Mouse (Mus musculus) retina, adult 2 months (tissue): ENCODE measurements around the gene Fgf4.

Experiments
- DNase-seq: peaks from one replicate; pipeline ENCODE4 v3.0.0-alpha.2; 2012; ENCODE audit warnings: low read depth, low spot score

Gene Fgf4

DNA sequence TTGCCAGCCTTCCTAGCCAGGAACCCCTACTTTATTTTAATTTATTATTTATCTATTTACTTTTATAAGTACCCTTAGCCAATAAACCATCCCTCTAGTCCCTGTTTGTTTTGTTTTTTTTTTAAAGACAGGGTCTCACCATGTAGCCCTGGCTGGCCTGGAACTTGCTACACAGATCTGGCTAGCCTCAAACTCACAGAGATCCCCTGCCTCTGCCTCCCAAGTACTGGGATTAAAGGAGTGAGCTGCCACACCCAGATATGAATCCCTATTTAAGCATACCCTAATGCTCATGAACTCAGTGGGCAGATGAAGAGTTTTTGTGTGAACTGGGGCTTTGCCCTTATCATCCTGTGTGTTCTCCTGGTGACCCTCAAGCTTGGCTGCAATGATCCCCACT lies at the start of gene Fgf4:
Gene Fgf4, plus strand, starts transcription at position 301 of the 400 bp plus-strand sequence.
- DNase-seq = no peak

DNA sequence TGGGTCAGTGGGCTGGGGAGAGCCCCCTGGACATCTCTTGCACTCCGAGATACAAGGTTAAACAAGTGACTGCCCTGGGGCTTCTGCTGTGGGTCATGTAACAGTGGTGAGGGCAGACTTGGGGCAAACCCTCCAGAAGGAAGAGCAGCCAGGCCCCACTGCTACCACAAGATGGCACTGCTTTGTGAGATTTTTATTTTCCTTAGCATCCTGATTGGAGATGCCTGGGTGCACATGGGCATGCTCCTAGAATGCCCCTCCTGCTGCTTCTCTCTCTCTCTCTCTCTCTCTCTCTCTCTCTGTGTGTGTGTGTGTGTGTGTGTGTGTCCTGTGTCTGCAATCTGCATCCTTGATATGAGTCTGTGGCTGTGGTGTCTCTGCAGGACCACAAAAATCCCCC lies 48.7 kb upstream of the Fgf4 start:
- no peak for DNase-seq

DNA sequence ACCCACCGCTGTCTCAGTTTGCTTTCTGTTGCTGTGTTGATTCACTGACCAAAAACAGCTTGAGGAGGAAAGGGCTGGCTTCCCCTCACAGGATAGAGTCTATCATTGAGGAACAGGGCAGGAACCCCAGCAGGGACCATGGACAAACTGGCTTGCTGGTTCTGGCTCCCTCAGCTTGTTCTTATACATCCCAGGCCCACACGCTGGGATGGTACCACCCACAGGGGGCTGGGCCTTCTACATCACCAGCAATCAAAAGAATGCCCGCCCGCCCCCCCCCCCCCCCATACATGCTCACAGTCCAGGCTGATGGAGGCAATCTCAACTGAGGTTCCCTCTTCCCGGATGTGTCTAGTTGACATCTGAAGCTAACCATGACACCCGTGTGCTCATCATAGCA lies 40.1 kb upstream of the Fgf4 start:
- no peak for DNase-seq

DNA sequence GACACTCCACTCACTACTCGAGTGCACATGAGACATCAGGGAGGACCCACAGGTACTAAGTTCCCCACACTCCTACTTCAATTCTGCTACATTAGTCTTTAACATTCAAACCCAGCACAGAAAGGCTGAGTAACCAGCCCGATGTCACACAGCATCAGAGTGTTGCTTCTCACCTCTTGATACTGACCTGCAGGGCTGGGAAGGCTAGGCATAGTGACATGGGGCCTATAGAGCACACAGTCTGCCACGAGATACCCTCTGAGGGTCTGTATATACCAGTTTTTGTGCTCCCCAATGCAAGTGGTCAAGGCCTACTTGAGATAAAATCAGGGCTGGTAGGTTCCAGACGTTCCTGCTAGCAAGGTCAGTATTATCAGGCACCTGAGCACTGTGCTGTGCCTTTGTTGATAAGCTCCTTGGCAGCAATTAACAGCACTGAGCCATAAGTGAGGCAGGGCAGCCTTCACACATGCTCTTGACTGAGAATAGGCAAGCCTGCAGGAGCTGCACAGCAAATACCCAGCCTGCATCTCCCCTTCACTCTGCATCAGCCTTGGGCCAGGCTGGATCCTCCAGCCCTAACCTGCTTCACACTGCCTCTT lies 39.1 kb upstream of the Fgf4 start:
- DNase-seq = no peak

DNA sequence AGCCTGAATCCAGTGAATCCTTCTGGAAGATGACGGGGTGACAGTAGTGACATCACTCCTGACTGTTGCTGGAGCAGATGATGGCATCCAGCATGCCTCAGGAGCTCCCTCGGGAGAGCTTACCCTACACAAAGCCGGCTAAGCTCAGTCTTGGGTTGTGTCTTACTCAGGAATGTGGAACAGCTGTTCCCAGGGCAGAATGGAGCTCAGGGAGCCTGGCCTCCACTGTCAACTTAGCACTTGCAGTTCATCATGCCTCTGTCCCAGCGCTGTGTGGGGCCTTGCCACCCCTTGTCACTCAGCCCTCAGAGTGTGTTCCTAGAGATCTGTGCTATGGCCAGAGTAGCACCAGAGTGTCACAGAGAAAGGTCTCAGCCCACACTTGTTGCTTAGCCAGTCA lies 35.6 kb upstream of the Fgf4 start:
- DNase-seq = no peak

DNA sequence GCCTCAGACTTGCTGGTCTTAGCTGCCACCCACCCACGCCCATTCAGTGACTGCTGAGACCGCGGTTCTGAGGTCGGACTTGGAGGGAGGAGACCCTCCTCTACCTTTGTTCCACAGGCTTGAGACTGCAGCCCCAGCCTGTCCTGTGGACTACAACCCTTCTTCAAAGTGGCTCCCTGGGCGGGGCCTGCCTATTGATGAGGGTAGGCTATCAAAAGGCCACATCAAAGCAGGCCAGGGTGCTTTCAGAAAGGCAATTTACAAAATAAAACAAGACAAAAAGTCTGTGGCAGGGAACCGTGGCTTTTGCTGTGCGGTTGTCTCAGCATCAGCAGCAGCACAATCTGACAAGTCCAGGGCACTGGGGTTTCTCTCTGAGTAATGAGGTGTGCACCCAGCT lies 25.3 kb upstream of the Fgf4 start:
- no peak for DNase-seq

DNA sequence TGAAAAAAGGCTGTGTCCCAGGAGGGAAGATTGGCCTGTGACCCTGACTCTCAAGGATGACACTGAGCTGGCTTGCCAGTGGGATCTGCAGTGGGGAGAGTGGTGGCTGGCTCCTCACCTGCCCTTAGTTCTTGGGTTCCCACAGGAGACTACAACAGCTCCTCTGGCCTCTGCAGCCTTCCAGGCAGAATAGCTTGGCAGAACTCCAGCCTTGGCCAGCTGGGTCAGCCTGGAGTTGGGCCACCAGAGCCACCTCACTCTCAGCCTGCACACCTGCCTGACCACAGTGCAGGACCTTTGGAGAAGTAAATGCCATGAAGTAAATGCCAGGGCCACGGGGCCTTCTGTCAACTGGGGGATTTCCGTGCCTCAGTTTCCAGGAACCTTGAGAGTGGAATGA lies 23.2 kb upstream of the Fgf4 start:
- no peak for DNase-seq

DNA sequence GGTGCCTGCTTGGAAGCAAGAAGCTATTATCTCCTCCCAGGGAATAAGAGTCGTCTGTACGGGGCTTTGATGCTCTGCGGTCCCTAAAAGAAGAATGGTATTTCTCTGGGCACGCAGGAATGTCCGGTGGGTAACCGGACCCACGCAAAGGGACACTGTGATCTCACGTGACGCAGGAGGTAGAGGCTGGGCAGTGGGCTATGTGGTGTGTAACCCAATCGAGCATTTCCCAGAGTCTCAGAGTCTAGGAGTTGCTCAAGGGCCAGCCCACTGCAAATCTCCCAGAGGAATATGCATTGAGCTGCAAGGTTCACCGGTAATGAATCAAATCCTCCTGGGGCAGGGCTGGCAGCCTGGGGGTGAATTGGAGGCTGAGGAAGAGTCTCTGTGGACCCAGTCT lies 18.8 kb upstream of the Fgf4 start:
- no peak for DNase-seq

DNA sequence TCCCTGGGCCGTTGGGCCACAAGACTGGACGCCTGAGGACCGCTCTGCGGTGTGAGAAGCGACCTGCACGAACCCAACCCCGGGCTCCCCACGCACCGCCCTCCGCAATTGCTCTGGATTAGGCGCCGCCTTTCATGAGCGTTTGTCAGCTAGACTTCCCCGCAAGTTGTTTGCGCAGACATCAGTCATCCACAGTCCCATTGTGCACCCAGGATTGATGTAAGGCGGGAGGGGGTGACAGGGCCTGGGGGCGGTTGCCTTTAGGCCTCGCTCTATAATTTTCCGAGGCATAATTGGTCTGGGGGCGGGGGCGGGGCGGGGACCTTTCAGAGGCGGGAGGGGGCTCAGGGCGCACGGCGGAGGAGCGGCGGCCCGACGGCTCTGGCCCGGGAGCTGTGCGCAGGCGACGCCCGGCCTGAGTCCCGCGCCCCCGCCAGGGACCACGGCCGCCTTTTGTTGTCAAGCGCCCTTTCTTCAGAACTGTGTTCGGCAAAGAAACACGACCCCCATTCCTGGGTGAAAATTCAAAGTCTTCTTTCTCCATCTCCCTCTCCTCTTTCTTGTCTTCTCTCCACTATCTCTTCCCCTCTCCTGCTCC lies 9.2 kb upstream of the Fgf4 start, which contains the start of gene Fgf3:
Gene Fgf3, plus strand, starts transcription at position 193 of the 598 bp plus-strand sequence.
- DNase-seq = no peak

DNA sequence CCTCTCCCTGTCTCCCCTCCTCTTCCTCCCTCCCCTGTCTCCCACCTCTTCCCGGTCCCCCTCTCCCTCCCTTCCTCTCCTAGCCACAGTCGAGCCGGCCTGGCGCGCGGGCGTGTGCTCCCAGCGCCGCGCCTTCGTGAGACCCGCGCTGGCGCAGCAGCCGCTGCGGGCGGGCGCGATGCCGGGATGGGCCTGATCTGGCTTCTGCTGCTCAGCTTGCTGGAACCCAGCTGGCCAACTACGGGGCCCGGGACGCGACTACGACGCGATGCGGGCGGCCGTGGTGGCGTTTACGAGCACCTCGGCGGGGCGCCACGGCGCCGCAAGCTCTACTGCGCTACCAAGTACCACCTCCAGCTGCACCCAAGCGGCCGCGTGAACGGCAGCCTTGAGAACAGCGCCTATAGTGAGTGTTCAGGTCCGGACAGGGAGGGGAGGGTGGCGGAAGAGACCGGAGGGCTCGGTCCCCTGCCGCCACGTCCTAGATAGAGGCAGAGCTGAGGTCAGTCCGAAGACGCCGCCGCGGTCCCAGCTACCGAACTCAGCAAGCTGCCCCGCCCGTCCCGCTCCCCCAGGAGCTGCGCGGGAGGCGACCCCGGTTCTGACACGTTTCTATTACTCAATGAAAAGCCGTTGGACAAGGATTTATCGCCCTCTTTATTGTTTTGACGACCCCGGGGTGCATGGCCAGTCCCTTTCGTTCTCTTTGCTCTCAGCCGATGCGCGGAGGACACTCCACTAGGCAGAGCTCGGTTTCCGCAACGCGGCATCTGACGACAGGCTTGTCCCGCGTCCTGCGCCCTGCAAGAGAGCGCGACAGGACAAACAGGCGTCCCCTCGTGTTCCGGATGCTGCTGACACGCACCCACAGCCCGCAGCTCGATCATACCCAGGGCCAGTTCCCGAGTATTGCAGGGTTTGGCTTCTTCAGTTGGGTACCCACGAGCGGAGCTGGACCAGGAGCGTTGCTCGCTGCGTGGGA lies 8.4 kb upstream of the Fgf4 start:
- DNase-seq = no peak

DNA sequence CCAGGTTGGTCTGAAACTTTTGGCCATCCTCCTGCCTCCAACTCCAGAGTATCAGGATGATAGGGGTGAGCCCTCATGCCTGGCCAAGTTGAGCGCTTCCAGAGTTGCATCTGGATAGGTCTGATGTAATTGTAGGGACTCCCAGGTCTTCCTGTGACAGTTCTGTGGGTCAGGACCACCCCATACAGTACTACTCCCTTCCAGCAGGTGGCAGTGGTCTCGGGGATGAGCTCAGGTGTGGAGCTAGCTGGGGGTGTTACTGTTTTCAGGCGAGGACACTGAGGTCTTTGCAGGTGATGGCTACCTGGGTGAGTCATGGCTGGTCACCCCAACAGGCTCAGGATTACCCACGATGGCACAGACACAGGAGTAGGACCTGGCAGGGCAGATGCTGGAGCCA lies 1.0 kb upstream of the Fgf4 start:
- peak; percentile 4 for DNase-seq

DNA sequence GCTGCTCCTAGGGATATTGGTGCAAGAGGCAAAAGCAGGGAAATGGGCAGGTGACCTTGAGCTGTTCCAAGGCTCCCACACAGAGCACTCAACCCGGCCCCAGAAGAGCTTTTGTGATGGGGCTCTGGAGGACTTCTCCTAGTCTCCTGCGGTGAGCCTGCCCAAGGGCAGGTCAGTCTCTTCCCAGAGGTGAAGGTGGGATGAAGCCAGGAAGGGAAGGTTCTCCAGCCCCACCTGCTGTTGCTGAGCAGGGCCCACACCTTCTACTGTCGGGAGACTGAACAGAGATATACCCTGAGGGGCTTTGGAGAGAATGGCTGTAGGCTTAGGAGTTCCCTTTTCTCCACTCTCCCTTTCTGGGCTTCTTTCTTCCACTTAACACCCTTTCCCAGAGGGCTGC lies 4.2 kb downstream of the Fgf4 start:
- DNase-seq = no peak

DNA sequence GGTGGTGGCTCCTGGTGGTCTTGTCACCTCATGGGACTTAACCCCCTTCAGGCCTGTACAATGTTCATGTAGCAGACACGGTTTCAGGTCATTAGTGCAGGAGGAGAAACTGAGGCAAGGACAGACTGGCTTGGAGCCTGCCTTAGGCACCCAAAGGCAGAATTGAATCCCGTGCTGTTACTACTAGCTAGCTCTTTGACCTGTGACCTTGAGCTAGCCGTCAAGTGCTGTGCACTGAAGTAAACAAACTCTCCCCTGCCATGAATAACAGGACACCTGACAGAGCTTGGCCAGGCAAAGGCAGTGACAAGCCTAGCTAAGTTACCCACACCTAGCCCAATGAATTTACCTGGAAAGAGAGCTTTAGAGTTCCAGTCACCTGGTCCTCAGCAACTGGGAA lies 7.8 kb downstream of the Fgf4 start:
- DNase-seq = no peak

DNA sequence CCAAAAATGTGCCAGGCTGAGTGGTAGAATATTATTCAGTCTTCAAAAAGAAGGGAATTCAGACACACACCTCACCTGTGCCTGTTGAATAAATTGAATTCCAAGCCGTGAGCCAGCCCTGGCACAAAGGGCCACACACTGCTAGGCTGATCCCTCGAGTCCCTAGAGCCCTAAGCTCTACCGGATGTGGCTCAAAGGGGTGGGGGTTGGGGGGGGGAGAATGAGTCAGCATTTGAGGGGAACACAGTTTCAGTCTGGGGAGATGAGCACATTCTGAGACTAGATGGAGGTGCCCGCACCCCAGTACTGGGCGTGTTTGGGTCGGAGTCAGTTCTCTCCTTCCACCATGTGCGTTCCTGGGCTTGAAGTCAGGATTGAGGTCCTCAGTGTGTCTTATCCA lies 10.0 kb downstream of the Fgf4 start:
- no peak for DNase-seq

DNA sequence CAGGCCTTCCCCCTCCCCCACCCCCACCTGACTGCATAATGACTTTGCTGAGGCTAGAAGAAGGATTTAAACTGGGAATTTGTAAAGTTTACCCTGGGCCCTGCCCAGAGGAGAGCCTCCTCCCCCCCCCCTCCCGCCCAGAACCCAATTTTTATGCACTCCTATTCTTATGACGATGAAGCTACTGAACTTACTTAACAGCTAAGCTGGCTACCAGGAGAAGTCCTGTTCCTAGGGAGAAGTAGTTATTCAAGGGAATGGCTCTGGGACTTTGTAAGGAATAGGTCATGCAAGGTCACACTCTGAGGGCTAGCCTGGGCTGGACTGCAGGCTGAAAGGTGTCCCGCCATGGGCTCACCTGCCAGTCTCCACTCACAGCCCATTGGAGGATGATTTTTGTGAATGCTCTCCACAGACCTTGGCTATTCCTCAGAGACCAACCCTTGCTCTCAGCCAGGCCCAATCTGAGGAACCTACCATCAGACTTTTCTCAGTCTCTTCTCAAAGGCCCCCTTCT lies 10.7 kb downstream of the Fgf4 start:
- DNase-seq = no peak

DNA sequence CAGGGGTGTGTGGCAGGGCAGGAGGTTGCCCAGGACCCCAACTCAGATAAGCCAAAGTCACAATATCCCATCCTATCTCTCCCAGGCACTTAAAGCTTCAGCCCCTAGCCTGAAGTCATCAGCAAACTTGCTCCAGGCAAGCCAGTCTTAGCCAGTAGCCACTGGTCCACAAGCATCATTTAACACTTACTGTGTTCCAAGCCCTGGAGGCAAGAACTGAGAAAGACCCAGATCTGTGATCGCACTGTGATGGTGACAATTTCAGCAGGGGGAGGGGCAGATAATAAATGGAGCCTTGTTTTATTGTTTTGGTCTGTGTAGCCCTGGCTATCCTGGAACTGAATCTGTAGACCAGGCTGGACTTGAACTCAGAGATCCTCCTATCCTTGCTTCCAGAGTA lies 11.5 kb downstream of the Fgf4 start:
- DNase-seq = no peak

DNA sequence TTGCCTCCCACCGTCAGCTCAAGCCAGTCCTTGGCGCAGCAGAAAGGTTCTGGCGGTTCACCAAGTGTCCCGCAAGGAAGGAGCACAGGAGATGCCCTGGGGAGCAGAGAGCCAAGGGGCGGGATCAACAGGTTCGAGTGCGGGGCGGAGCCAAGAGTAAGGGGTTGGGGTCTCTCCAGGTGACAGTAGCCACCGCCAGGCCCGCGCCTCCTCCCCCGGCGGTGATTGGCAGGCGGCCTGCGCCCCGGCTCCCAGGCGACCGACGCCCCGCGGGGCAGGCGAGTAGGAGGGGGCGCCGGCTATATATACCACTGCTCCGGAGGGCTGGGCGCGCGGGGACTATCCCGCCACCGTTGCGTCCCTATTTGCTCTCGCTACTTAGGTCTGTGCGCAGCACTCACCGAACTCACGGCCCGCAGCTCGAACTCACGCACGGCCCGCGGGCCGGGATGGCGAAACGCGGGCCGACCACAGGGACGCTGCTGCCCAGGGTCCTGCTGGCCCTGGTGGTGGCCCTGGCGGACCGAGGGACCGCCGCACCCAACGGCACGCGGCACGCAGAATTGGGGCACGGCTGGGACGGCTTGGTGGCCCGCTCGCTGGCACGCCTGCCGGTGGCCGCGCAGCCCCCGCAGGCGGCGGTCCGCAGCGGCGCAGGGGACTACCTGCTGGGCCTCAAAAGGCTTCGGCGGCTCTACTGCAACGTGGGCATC lies 14.0 kb downstream of the Fgf4 start:
- no peak for DNase-seq

DNA sequence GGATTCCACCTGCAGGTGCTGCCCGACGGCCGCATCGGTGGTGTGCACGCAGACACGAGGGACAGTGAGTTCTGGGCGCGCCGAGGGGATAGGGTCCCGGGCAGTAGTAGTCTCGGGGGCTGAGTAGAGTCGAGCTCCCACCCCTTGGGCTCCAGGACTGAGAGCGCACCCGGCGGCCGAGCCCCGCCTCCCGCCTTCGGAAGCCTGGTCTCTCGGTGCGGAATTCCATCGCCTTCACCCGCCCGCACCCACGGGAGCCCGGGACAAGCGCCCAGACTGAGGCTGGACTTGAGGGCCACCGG lies 14.6 kb downstream of the Fgf4 start:
- DNase-seq = no peak

DNA sequence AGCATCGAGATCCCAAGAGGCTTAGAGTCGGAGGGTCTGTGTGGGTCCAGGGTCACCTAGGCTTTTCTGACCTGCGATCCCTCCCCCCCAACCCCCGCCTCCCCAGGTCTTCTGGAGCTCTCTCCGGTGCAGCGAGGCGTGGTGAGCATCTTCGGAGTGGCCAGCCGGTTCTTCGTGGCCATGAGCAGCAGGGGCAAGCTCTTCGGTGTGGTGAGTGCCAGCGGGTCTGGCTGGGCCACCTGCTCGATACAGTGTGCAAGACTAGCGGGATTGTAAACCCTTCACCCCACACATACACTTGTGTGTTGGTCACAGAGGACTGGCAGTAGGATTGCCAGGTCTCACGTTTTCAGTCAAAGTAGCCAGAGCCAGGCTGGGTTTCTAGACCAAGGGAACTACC lies 15.0 kb downstream of the Fgf4 start:
- no peak for DNase-seq

DNA sequence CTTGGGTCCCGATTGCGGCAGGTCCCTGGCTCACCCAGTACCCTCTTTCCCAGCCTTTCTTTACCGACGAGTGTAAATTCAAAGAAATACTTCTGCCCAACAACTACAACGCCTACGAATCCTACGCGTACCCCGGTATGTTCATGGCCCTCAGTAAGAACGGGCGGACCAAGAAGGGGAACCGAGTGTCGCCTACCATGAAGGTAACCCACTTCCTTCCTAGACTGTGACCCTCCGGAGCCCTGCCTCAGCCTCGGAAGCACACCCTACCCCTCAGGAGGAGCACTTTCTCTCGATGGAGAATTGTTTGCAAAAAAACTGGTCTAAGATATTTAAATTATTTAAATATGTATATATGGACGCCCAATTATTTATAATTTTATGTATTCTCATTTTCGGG lies 15.5 kb downstream of the Fgf4 start:
- no peak for DNase-seq

DNA sequence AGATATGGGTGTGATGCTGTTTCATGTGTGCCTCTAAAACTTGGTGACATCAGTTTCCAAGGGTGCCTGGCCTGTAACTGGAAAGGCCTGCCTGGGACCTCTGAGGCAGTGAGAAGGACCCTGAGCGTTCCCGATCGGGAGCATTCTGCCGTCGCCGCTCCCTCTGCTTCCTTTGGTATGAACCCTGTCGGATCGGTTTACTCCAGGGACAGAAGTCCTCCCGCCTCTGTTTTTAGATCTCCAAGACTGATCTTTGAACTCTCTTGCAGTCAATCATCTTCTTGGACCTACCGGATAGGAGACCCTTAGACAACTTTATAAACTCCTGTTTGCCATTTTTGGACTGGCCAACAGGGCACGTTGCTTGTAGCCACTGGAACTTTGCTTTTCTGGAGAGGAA lies 16.0 kb downstream of the Fgf4 start:
- no peak for DNase-seq

DNA sequence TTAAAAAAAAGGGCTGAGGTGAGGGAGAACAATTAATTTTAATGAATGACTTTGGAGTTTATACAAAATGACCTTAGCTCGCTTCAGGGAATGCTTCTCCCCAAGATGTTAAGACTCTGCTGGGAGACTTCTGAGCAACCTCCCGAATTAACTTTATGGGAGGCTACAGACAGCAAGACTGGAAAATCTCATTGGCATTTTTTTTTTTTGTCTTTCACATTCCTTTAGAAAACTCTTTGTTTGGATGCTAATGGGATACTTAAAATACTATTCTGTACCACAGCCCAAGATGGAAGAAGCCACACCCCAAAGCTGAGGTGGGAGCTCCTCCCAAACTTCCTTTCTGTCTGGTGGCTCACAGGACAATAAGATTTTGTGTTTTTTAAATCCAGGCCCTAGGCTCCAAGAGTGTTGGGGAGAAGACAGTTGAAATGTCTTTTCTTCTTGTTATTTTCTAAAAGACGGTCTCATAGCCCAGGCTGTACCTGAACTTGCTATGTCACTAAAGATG lies 17.0 kb downstream of the Fgf4 start:
- DNase-seq = no peak
